Mouse (Mus musculus) liver, embryonic 15.5 days (tissue): ENCODE measurements around the gene Prok2. TPM values are rescaled to one million over a fixed set of nuclear protein-coding genes. Genes with fewer than 3 reads are reported as not detected.

Experiments
- ATAC-seq: fragments of 200-750 bp; cut with Nextera tagmentation; 2 replicates; pipeline ENCODE4 v1.8.0; 2017; ENCODE audit warnings: moderate number of reproducible peaks, mild to moderate bottlenecking, moderate library complexity; ENCODE audit not compliant: insufficient read depth
- H3K27ac ChIP-seq: fragments of 300-500 bp; sonication (generic); replicated peaks from 2 replicates; pipeline ENCODE4 v1.5.1; 2015; ENCODE audit warnings: mild to moderate bottlenecking, inconsistent platforms
- H3K27me3 ChIP-seq: fragments of 300-500 bp; sonication (generic); 2 replicates; pipeline ENCODE4 v1.6.1; 2015; ENCODE audit warnings: mild to moderate bottlenecking, inconsistent platforms
- H3K36me3 ChIP-seq: fragments of 300-500 bp; sonication (generic); replicated peaks from 2 replicates; pipeline ENCODE4 v1.6.1; 2015; ENCODE audit warnings: moderate library complexity, mild to moderate bottlenecking, inconsistent platforms
- H3K4me1 ChIP-seq: fragments of 300-500 bp; sonication (generic); replicated peaks from 2 replicates; pipeline ENCODE4 v1.6.1; 2015; ENCODE audit warnings: inconsistent platforms
- H3K4me2 ChIP-seq: fragments of 300-500 bp; sonication (generic); 2 replicates; pipeline ENCODE4 v1.6.1; 2015; ENCODE audit warnings: moderate library complexity, mild to moderate bottlenecking, inconsistent platforms
- H3K4me3 ChIP-seq: fragments of 300-500 bp; sonication (generic); replicated peaks from 2 replicates; pipeline ENCODE4 v1.5.1; 2015; ENCODE audit warnings: mild to moderate bottlenecking, inconsistent platforms
- H3K9ac ChIP-seq: fragments of 300-500 bp; sonication (generic); 2 replicates; pipeline ENCODE4 v1.6.1; 2015; ENCODE audit warnings: moderate library complexity, mild to moderate bottlenecking, inconsistent platforms
- H3K9me3 ChIP-seq: fragments of 300-500 bp; sonication (generic); replicated peaks from 2 replicates; pipeline ENCODE4 v1.6.1; 2016; ENCODE audit warnings: inconsistent platforms
- WGBS: fragments of 180-500 bp; shearing (Covaris S2); methylation state at CpG from one replicate; pipeline ENCODE4 v1.1.7; 2015; ENCODE audit warnings: mixed read lengths; ENCODE audit not compliant: insufficient replicate concordance; 5-methylcytosine and 5-hydroxymethylcytosine counted together
- polyA plus RNA-seq: library from polyadenylated mRNA; unstranded; fragments of >200 nt; fragmentation: Nextera tagmentation; extraction: Ambion mirVana; gene quantifications from 2 replicates; pipeline ENCODE4 v1.2.1, GENCODE M21; 2015

The Prok2 gene
- polyA plus RNA-seq, 1 experiment from 2014 or later: 0.08 TPM

DNA sequence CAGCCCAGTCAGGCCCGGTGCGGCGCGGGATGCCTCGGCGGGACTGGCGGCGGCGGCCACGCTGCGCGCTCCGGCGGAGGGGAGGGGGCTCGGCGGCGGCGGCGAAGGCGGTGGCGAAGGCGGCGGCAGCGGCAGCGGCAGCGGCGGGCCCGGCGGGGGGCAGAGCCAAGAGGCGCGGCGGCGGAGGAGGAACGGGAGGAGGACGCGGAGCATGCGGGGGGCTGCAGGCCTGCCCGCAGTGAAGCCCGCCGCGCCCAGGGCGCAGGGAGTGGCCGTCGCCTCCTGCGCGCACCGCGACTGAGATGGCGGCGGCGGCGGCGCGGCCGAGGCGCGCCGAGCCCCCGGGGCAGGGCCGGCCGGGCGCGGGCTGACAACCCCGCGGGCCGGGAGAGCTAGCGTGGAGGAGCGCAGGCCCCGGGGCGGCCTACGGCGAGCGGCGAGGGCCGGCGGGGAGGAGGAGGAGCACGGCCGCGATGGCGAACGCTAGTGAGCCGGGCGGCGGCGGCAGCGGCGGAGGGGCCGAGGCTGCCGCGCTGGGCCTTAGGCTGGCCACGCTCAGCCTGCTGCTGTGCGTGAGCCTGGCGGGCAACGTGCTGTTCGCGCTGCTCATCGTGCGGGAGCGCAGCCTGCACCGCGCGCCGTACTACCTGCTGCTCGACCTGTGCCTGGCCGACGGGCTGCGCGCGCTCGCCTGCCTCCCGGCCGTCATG, 33.8 kb downstream of the Prok2 start, which contains the start of gene Gpr27:
Gene Gpr27 (plus strand): TSS at position 474 of the 710 bp plus-strand sequence.
- Histone ChIP-seq H3K4me1 (no peaks in the 10 kb centered on the region; the same call in 1 of the 2 replicates), H3K36me3 (no peaks in the 10 kb centered on the region), H3K4me2 (peak within 1 kb of the TSS; percentile 68), H3K27ac (no peak within 1 kb of the TSS), H3K9ac (no peak within 1 kb of the TSS), H3K4me3 (peak within 1 kb of the TSS; percentile 47), H3K27me3 (peaks cover 95% of the 10 kb centered on the region), H3K9me3 (no peaks in the 10 kb centered on the region)
- under 1% methylated on average over 98 of the region's 112 CpGs for WGBS
- no peak for ATAC-seq

DNA sequence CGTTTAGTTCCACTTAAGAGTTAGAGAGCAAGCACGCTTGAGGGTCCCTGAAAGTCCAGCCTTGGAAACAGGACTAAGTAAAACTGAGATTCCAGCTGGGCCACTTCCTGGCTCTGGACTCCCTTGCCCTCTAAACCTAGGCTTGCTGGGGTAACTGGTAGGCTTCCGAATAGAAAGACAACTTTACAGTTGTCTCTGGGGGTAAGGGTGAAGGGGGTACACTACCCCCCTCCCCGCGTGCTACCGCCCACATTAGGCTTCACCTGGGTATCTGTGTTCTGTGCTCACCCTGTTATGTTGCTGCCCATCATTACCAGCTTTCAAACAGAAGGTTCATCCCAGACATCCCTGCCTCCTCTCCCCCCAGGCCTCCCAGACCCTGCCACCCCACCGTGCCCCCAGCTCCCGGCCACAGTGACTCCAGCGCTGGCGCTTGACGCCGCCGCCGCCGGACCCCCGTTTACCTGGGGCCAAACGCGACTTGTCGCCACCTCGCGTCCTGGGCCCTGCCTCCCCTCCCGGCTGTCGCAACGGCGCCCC, 34.5 kb downstream of the Prok2 start:
- H3K36me3 ChIP-seq: no peaks in the 10 kb centered on the region
- WGBS: 8% methylated on average over 25 of the region's 25 CpGs

GRCm38 (mm10) chr6:99688513-99688912, 37.7 kb downstream of the Prok2 start:
- 58% methylated on average over 6 of the region's 6 CpGs for WGBS
- Histone ChIP-seq H3K27me3 (peaks cover 60% of the 10 kb centered on the region), H3K27ac (no peak overlapping the region), H3K9me3 (no peaks in the 10 kb centered on the region), H3K9ac (no peak overlapping the region), H3K4me2 (no peak overlapping the region), H3K36me3 (no peaks in the 10 kb centered on the region), H3K4me3 (no peak overlapping the region), H3K4me1 (no peaks in the 10 kb centered on the region; the same call in 1 of the 2 replicates)
- no peak for ATAC-seq

More for the DNA sequence above, 34.5 kb downstream of the Prok2 start:
- Histone ChIP-seq H3K4me1 (no peaks in the 10 kb centered on the region; the same call in 1 of the 2 replicates), H3K9ac (no peak overlapping the region), H3K4me3 (peak overlapping the region; percentile 47), H3K4me2 (peak overlapping the region; percentile 68), H3K27ac (no peak overlapping the region), H3K9me3 (no peaks in the 10 kb centered on the region), H3K27me3 (peaks cover 92% of the 10 kb centered on the region)
- no peak for ATAC-seq

DNA sequence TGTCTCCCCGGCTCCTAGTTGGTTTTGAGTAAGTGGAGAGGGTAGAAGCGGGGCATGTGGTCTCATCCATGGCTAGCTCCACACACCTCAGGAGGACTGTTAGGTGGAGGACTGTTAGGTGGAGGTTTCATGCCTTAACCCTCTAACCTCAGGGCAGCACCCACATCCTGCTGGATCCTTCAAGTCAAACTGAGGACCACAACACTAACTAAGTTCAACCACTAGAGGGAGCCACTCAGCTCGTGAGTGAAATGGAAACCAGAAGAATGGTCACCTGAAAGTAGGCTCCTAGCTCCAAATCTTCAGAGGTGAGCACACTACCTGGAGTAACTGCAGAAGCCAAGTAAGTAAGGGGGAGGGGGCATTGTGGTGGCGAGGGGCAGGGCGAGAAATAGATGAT, 41.3 kb downstream of the Prok2 start:
- 52% methylated on average over 5 of the region's 5 CpGs for WGBS

GRCm38 (mm10) chr6:99683974-99684373, 42.2 kb downstream of the Prok2 start:
- 77% methylated on average over 5 of the region's 5 CpGs for WGBS
- Histone ChIP-seq H3K4me1 (no peaks in the 10 kb centered on the region), H3K36me3 (no peaks in the 10 kb centered on the region), H3K4me3 (no peak overlapping the region), H3K4me2 (no peak overlapping the region), H3K27me3 (peaks cover 14% of the 10 kb centered on the region), H3K27ac (no peak overlapping the region), H3K9me3 (no peaks in the 10 kb centered on the region), H3K9ac (no peak overlapping the region)
- ATAC-seq: no peak

More for the DNA sequence above, 41.3 kb downstream of the Prok2 start:
- H3K4me1 ChIP-seq: no peaks in the 10 kb centered on the region
- H3K4me2 ChIP-seq: no peak overlapping the region
- H3K4me3 ChIP-seq: no peak overlapping the region
- no peak for ATAC-seq
- H3K36me3 ChIP-seq: no peaks in the 10 kb centered on the region
- no peaks in the 10 kb centered on the region for H3K9me3 ChIP-seq
- no peak overlapping the region for H3K27ac ChIP-seq
- H3K9ac ChIP-seq: no peak overlapping the region
- H3K27me3 ChIP-seq: peaks cover 23% of the 10 kb centered on the region

GRCm38 (mm10) chr6:99678108-99678507, 48.1 kb downstream of the Prok2 start:
- Histone ChIP-seq H3K4me3 (no peak overlapping the region), H3K27me3 (no peaks in the 10 kb centered on the region), H3K9me3 (no peaks in the 10 kb centered on the region), H3K9ac (no peak overlapping the region), H3K27ac (no peak overlapping the region), H3K4me2 (no peak overlapping the region), H3K36me3 (no peaks in the 10 kb centered on the region), H3K4me1 (no peaks in the 10 kb centered on the region)
- no peak for ATAC-seq
- 76% methylated on average over 11 of the region's 11 CpGs for WGBS

- Histone ChIP-seq H3K4me3 (no peak overlapping the region), H3K9me3 (no peaks in the 10 kb centered on the region), H3K36me3 (no peaks in the 10 kb centered on the region), H3K4me2 (no peak overlapping the region), H3K27me3 (no peaks in the 10 kb centered on the region), H3K9ac (no peak overlapping the region), H3K27ac (no peak overlapping the region), H3K4me1 (no peaks in the 10 kb centered on the region)
- ATAC-seq: no peak
- WGBS: 66% methylated on average over 8 of the region's 8 CpGs
Observed at GRCm38 (mm10) chr6:99677325-99677724, 48.9 kb downstream of the Prok2 start.

DNA sequence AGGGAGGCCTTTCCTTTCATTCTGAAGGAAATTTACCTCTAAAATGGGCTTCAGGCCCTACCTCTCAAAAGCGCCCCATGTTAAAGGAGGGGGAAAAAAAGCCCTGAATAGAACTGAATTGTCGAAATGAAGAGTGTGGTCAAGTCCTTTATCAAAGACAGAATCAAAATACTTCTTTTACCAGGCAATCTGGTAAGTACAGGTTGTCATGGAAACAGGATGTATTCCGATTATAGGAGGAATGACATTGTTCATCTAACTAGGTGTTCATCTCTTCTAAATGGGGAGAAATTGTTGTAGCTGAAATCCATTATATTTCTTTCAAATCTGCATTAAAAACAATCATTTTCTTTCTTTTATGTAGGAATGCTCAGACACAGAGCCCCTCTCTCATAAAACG, 51.7 kb downstream of the Prok2 start:
- ATAC-seq: no peak
- Histone ChIP-seq H3K36me3 (no peaks in the 10 kb centered on the region), H3K27me3 (0 out of 2 replicates have a peak, but pooled peaks cover 6% of the 10 kb centered on the region), H3K9ac (no peak overlapping the region), H3K4me1 (no peaks in the 10 kb centered on the region), H3K27ac (no peak overlapping the region), H3K4me3 (no peak overlapping the region), H3K9me3 (no peaks in the 10 kb centered on the region), H3K4me2 (no peak overlapping the region)
- WGBS: 64% methylated on average over 4 of the region's 4 CpGs

DNA sequence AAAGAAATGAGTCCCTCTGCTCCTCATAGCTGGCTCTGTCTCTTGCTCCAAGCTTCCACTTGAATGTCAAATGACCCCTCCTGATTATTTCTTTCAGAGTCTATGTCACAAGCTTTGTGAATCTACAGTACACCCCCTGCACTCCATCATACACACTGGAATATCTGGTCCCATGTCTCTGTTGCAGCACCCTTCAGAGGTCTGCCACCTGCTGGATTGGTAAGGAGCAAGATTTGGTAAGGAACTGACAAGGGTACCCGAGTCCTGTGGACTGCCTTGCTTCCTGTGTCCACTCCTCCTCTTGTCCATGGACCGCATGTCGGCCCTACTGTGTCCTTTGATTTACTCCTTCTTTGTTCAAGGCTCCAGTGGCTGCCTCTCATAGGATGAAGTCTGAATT, 54.4 kb downstream of the Prok2 start:
- Histone ChIP-seq H3K27ac (no peak overlapping the region), H3K9ac (no peak overlapping the region), H3K4me1 (peaks cover 7% of the 10 kb centered on the region; the same call in 1 of the 2 replicates), H3K27me3 (peaks cover 23% of the 10 kb centered on the region), H3K36me3 (no peaks in the 10 kb centered on the region), H3K4me3 (no peak overlapping the region), H3K9me3 (no peaks in the 10 kb centered on the region), H3K4me2 (no peak overlapping the region)
- WGBS: 50% methylated on average over 3 of the region's 3 CpGs
- no peak for ATAC-seq

GRCm38 (mm10) chr6:99670481-99671119, 55.6 kb downstream of the Prok2 start:
- WGBS: 70% methylated on average over 7 of the region's 7 CpGs
- Histone ChIP-seq H3K4me2 (no peak overlapping the region), H3K4me1 (peaks cover 13% of the 10 kb centered on the region), H3K27ac (no peak overlapping the region), H3K36me3 (no peaks in the 10 kb centered on the region), H3K9ac (no peak overlapping the region), H3K4me3 (no peak overlapping the region), H3K9me3 (no peaks in the 10 kb centered on the region), H3K27me3 (peaks cover 35% of the 10 kb centered on the region)
- no peak for ATAC-seq
